11 mouse cellular contexts compared by ENCODE assay signal in the genomic region with DNA sequence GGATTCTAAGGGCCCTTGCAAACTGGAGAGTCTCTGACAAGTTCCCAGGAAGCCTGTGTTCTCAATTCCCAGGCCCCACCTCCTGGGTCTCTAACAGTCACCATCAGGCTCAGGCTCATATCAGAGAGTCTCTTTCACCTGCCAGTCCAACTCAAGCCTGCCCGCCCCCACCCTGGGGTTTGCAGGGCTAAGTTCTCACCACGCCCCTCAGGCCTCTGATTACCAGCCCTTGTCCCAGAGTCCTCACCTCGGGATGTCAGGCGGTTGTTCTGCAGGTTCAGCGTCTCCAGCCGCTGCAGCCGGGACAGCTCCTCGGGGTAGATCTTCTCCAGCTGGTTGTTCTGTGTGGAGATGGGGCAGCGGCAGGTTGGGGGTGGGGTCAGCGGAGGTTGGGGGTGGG. TPM values are rescaled to one million over a fixed set of nuclear protein-coding genes. Genes with fewer than 3 reads are reported as not detected.
DNase-seq lines count a peak whose midpoint lies in the region; ATAC-seq lines count a peak whose summit lies in the region.
"Had no signal": no experiment of that assay in that cellular context is flagged by ENCODE, and none has a peak within 500 bp of the region (broad histone marks: within the 10 kb centered on the region; RNA-seq: fewer than 3 reads in every experiment).

No protein-coding gene starts in this region.

- no peak overlapping the region for H3K9ac ChIP-seq in forebrain, embryonic 13.5 days
- H3K9ac ChIP-seq in forebrain, embryonic 15.5 days (replicated peaks): no peak overlapping the region
- H3K9ac ChIP-seq in embryonic facial prominence, embryonic 14.5 days (ENCODE audit: low read depth, low read length): no peak overlapping the region
- H3K9ac ChIP-seq: hindbrain, embryonic 12.5 days; neural tube, embryonic 13.5 days had no signal

- H3K4me3 ChIP-seq in forebrain, embryonic 13.5 days: no peak overlapping the region
- H3K4me3 ChIP-seq in forebrain, embryonic 15.5 days: no peak overlapping the region
- no peak overlapping the region for H3K4me3 ChIP-seq in embryonic facial prominence, embryonic 14.5 days (ENCODE audit: low read depth, low read length)
- H3K4me3 ChIP-seq: hindbrain, embryonic 12.5 days; neural tube, embryonic 13.5 days had no signal

- H3K27me3 ChIP-seq in forebrain, embryonic 13.5 days: peaks cover 18% of the 10 kb centered on the region
- H3K27me3 ChIP-seq in forebrain, embryonic 15.5 days: peaks cover 6% of the 10 kb centered on the region; the same call in 1 of the 2 replicates
- 0 out of 2 replicates have a peak, but pooled peaks cover 2% of the 10 kb centered on the region for H3K27me3 ChIP-seq in embryonic facial prominence, embryonic 14.5 days (replicated peaks; ENCODE audit: control insufficient read depth, insufficient read depth, low read length)

- WGBS in forebrain, embryonic 13.5 days: 7% methylated on average over 10 of the region's 10 CpGs
- WGBS in forebrain, embryonic 15.5 days: 9% methylated on average over 10 of the region's 10 CpGs
- WGBS in embryonic facial prominence, embryonic 14.5 days: 10% methylated on average over 10 of the region's 10 CpGs

- H3K27ac ChIP-seq in forebrain, embryonic 13.5 days: no peak overlapping the region
- no peak overlapping the region for H3K27ac ChIP-seq in forebrain, embryonic 15.5 days (replicated peaks)
- no peak overlapping the region for H3K27ac ChIP-seq in embryonic facial prominence, embryonic 14.5 days (replicated peaks; ENCODE audit: low read depth, low read length)
- H3K27ac ChIP-seq: hindbrain, embryonic 12.5 days; neural tube, embryonic 13.5 days had no signal

- no peak for ATAC-seq in forebrain, embryonic 13.5 days
- no peak for ATAC-seq in forebrain, embryonic 15.5 days (replicated peaks)
- peak; percentile 37; the same call in 1 of the 2 replicates for ATAC-seq in embryonic facial prominence, embryonic 14.5 days (ENCODE audit: low read depth)

- peak; percentile 22 for DNase-seq in embryonic facial prominence, embryonic 14.5 days (ENCODE audit: low spot score)
- peak; percentile 71 to 92 for DNase-seq in kidney, postnatal 25 days
- DNase-seq in lung, postnatal 25 days (ENCODE audit: low spot score): peak; percentile 78
- no peak for DNase-seq in left cerebral cortex, adult 9 months (ENCODE audit: low spot score in 2 of 2)
- no peak for DNase-seq in Muller cell, postnatal 12 days (ENCODE audit: inconsistent ontology term)
- DNase-seq in thymus, postnatal 0 days (ENCODE audit: low spot score): no peak

- 0 out of 2 replicates have a peak overlapping the region, but pooled peaks have one; percentile 10 for H3K4me2 ChIP-seq in forebrain, embryonic 13.5 days
- H3K4me2 ChIP-seq in forebrain, embryonic 15.5 days (replicated peaks): no peak overlapping the region
- H3K4me2 ChIP-seq in embryonic facial prominence, embryonic 14.5 days (ENCODE audit: low read depth, low read length): peak overlapping the region; percentile 18; the same call in 1 of the 2 replicates
- H3K4me2 ChIP-seq: hindbrain, embryonic 12.5 days; neural tube, embryonic 13.5 days had no signal

- H3K9me3 ChIP-seq in forebrain, embryonic 13.5 days (replicated peaks): no peaks in the 10 kb centered on the region
- no peaks in the 10 kb centered on the region for H3K9me3 ChIP-seq in forebrain, embryonic 15.5 days
- no peaks in the 10 kb centered on the region for H3K9me3 ChIP-seq in embryonic facial prominence, embryonic 14.5 days (ENCODE audit: control insufficient read depth, low read length)
- H3K9me3 ChIP-seq: hindbrain, embryonic 12.5 days; neural tube, embryonic 13.5 days had no signal

- no peaks in the 10 kb centered on the region for H3K36me3 ChIP-seq in forebrain, embryonic 13.5 days (ENCODE audit: poor library complexity, severe bottlenecking)
- no peaks in the 10 kb centered on the region for H3K36me3 ChIP-seq in forebrain, embryonic 15.5 days
- no peaks in the 10 kb centered on the region for H3K36me3 ChIP-seq in embryonic facial prominence, embryonic 14.5 days (ENCODE audit: control insufficient read depth, insufficient read depth, low read length)
- H3K36me3 ChIP-seq: hindbrain, embryonic 12.5 days; neural tube, embryonic 13.5 days had no signal

- peaks cover 5% of the 10 kb centered on the region; the same call in 1 of the 2 replicates for H3K4me1 ChIP-seq in forebrain, embryonic 13.5 days
- no peaks in the 10 kb centered on the region for H3K4me1 ChIP-seq in forebrain, embryonic 15.5 days
- H3K4me1 ChIP-seq in embryonic facial prominence, embryonic 14.5 days (ENCODE audit: control insufficient read depth, insufficient read depth, low read length): peaks cover 5% of the 10 kb centered on the region; the same call in 1 of the 2 replicates
- H3K4me1 ChIP-seq: neural tube, embryonic 13.5 days had no signal

RNA-seq across cellular contexts. Expression of gene Slc1a7, which starts 57.1 kb away (rescaled TPM):
- polyA plus RNA-seq in forebrain, embryonic 13.5 days (2015; fragmentation: Nextera tagmentation; extraction: Ambion mirVana): not detected in 2 replicates
- polyA plus RNA-seq in forebrain, embryonic 15.5 days (2015; fragmentation: Nextera tagmentation; extraction: Ambion mirVana): 0.05 TPM in 1 of 2 replicates, not detected in the other
- 0.17 TPM in 1 of 2 replicates, not detected in the other for polyA plus RNA-seq in embryonic facial prominence, embryonic 14.5 days (2014; fragmentation: Nextera tagmentation; extraction: Ambion mirVana)
- not detected in 2 replicates for polyA plus RNA-seq in thymus, postnatal 0 days (2015; fragmentation: Nextera tagmentation; extraction: Ambion mirVana)
- polyA plus RNA-seq: C2C12; hindbrain, embryonic 12.5 days; neural tube, embryonic 13.5 days had no signal

Comparison
In these comparisons a context has a peak if more than half of its experiments do, and no peak if none do; other contexts are left out.
1. DNase-seq: peak in embryonic facial prominence, embryonic 14.5 days (single experiment), kidney, postnatal 25 days (2 of 2) and lung, postnatal 25 days (single experiment); none in left cerebral cortex, adult 9 months (0 of 2), Muller cell, postnatal 12 days (single experiment) and thymus, postnatal 0 days (single experiment).